Mouse (Mus musculus) embryonic facial prominence, embryonic 10.5 days (tissue): ENCODE data around the gene Usp6nl. TPM values are rescaled to one million over a fixed set of nuclear protein-coding genes. Genes with fewer than 3 reads are reported as not detected.

Experiments
- DNase-seq: peaks from one replicate; pipeline ENCODE4 v3.0.0-alpha.2; 2017; ENCODE audit warnings: low spot score
- H3K27ac ChIP-seq: fragments of 300-500 bp; sonication (generic); replicated peaks from 2 replicates; pipeline ENCODE4 v1.5.1; 2016; ENCODE audit warnings: mild to moderate bottlenecking
- H3K27me3 ChIP-seq: fragments of 300-500 bp; sonication (generic); replicated peaks from 2 replicates; pipeline ENCODE4 v1.6.1; 2016; ENCODE audit warnings: low read depth, mild to moderate bottlenecking; ENCODE audit not compliant: poor library complexity, severe bottlenecking
- H3K36me3 ChIP-seq: fragments of 300-500 bp; sonication (generic); replicated peaks from 2 replicates; pipeline ENCODE4 v1.6.1; 2016; ENCODE audit warnings: mild to moderate bottlenecking, moderate library complexity
- H3K4me1 ChIP-seq: fragments of 300-500 bp; sonication (generic); 2 replicates; pipeline ENCODE4 v1.6.1; 2016
- H3K4me3 ChIP-seq: fragments of 300-500 bp; sonication (generic); 2 replicates; pipeline ENCODE4 v1.5.1; 2016; ENCODE audit warnings: mild to moderate bottlenecking, moderate library complexity
- H3K9me3 ChIP-seq: fragments of 300-500 bp; sonication (generic); 2 replicates; pipeline ENCODE4 v1.6.1; 2016; ENCODE audit warnings: mild to moderate bottlenecking
- WGBS: fragments of 180-500 bp; shearing (Covaris S2); methylation state at CpG from one replicate; pipeline ENCODE4 v1.1.7; 2016; 5-methylcytosine and 5-hydroxymethylcytosine counted together
- polyA plus RNA-seq: library from polyadenylated mRNA; unstranded; fragments of >200 nt; fragmentation: Nextera tagmentation; extraction: Ambion mirVana; gene quantifications from 2 replicates; pipeline ENCODE4 v1.2.1, GENCODE M21; 2016

The Usp6nl gene
- polyA plus RNA-seq, 1 experiment from 2014 or later = 9.4 TPM

- H3K9me3 ChIP-seq = no peaks in the 10 kb centered on the region
- 92% methylated on average over 1 of the region's 1 CpGs for WGBS
- H3K4me3 ChIP-seq = no peak overlapping the region
- H3K27ac ChIP-seq = no peak overlapping the region
- no peaks in the 10 kb centered on the region for H3K27me3 ChIP-seq
- H3K4me1 ChIP-seq = peaks cover 10% of the 10 kb centered on the region
- DNase-seq = no peak
- peaks cover 15% of the 10 kb centered on the region for H3K36me3 ChIP-seq
Measured at GRCm38 (mm10) chr2:6336013-6336412, 13.5 kb downstream of the Usp6nl start.

GRCm38 (mm10) chr2:6336649-6337048, 14.2 kb downstream of the Usp6nl start:
- Histone ChIP-seq H3K27ac (no peak overlapping the region), H3K9me3 (no peaks in the 10 kb centered on the region), H3K27me3 (no peaks in the 10 kb centered on the region), H3K4me3 (no peak overlapping the region), H3K4me1 (peaks cover 10% of the 10 kb centered on the region), H3K36me3 (peaks cover 18% of the 10 kb centered on the region)
- WGBS = 89% methylated on average over 3 of the region's 3 CpGs
- DNase-seq = no peak

- Histone ChIP-seq H3K36me3 (peaks cover 21% of the 10 kb centered on the region), H3K9me3 (no peaks in the 10 kb centered on the region), H3K4me1 (peaks cover 10% of the 10 kb centered on the region), H3K27me3 (no peaks in the 10 kb centered on the region), H3K4me3 (no peak overlapping the region), H3K27ac (no peak overlapping the region)
- 87% methylated on average over 2 of the region's 2 CpGs for WGBS
- no peak for DNase-seq
Measured at GRCm38 (mm10) chr2:6337436-6337835, 15.0 kb downstream of the Usp6nl start.

- H3K36me3 ChIP-seq = peaks cover 21% of the 10 kb centered on the region
- H3K4me3 ChIP-seq = no peak overlapping the region
- DNase-seq = no peak
- no peak overlapping the region for H3K27ac ChIP-seq
- H3K27me3 ChIP-seq = no peaks in the 10 kb centered on the region
- no peaks in the 10 kb centered on the region for H3K9me3 ChIP-seq
- H3K4me1 ChIP-seq = peaks cover 8% of the 10 kb centered on the region
- 85% methylated on average over 9 of the region's 9 CpGs for WGBS
Measured at GRCm38 (mm10) chr2:6338031-6338629, 15.7 kb downstream of the Usp6nl start.

GRCm38 (mm10) chr2:6340439-6340838, 18.0 kb downstream of the Usp6nl start:
- Histone ChIP-seq H3K27ac (no peak overlapping the region), H3K27me3 (no peaks in the 10 kb centered on the region), H3K4me1 (no peaks in the 10 kb centered on the region), H3K9me3 (no peaks in the 10 kb centered on the region), H3K36me3 (peaks cover 34% of the 10 kb centered on the region), H3K4me3 (no peak overlapping the region)
- 92% methylated on average over 2 of the region's 2 CpGs for WGBS
- no peak for DNase-seq

GRCm38 (mm10) chr2:6341496-6341895, 19.0 kb downstream of the Usp6nl start:
- H3K27me3 ChIP-seq = no peaks in the 10 kb centered on the region
- H3K27ac ChIP-seq = no peak overlapping the region
- WGBS = 86% methylated on average over 7 of the region's 7 CpGs
- H3K9me3 ChIP-seq = no peaks in the 10 kb centered on the region
- peaks cover 44% of the 10 kb centered on the region for H3K36me3 ChIP-seq
- DNase-seq = no peak
- no peaks in the 10 kb centered on the region for H3K4me1 ChIP-seq
- no peak overlapping the region for H3K4me3 ChIP-seq

- H3K36me3 ChIP-seq = peaks cover 23% of the 10 kb centered on the region
- no peak for DNase-seq
- H3K27ac ChIP-seq = no peak overlapping the region
- H3K4me1 ChIP-seq = peaks cover 42% of the 10 kb centered on the region
- no peak overlapping the region for H3K4me3 ChIP-seq
- H3K27me3 ChIP-seq = no peaks in the 10 kb centered on the region
- WGBS = 88% methylated on average over 11 of the region's 11 CpGs
- H3K9me3 ChIP-seq = no peaks in the 10 kb centered on the region
Measured at GRCm38 (mm10) chr2:6349256-6350092, 27.0 kb downstream of the Usp6nl start.

- H3K4me1 ChIP-seq = peaks cover 42% of the 10 kb centered on the region
- H3K9me3 ChIP-seq = no peaks in the 10 kb centered on the region
- no peak overlapping the region for H3K27ac ChIP-seq
- no peak for DNase-seq
- H3K4me3 ChIP-seq = no peak overlapping the region
- no peaks in the 10 kb centered on the region for H3K27me3 ChIP-seq
- WGBS = 89% methylated on average over 9 of the region's 9 CpGs
- peaks cover 16% of the 10 kb centered on the region for H3K36me3 ChIP-seq
Measured at GRCm38 (mm10) chr2:6350164-6350563, 27.7 kb downstream of the Usp6nl start.

- no peak overlapping the region for H3K4me3 ChIP-seq
- H3K9me3 ChIP-seq = no peaks in the 10 kb centered on the region
- 60% methylated on average over 7 of the region's 7 CpGs for WGBS
- no peak overlapping the region for H3K27ac ChIP-seq
- peaks cover 42% of the 10 kb centered on the region for H3K4me1 ChIP-seq
- peaks cover 7% of the 10 kb centered on the region for H3K36me3 ChIP-seq
- no peak for DNase-seq
- H3K27me3 ChIP-seq = no peaks in the 10 kb centered on the region
Measured at GRCm38 (mm10) chr2:6350931-6351695, 28.6 kb downstream of the Usp6nl start.

GRCm38 (mm10) chr2:6352541-6352971, 30.1 kb downstream of the Usp6nl start:
- Histone ChIP-seq H3K9me3 (no peaks in the 10 kb centered on the region), H3K4me3 (peak overlapping the region; percentile 26; the same call in 1 of the 2 replicates), H3K4me1 (peaks cover 42% of the 10 kb centered on the region), H3K27me3 (no peaks in the 10 kb centered on the region), H3K36me3 (peaks cover 18% of the 10 kb centered on the region), H3K27ac (peak overlapping the region; percentile 40; the same call in 1 of the 2 replicates)
- 40% methylated on average over 14 of the region's 14 CpGs for WGBS
- DNase-seq = peak; percentile 37

GRCm38 (mm10) chr2:6353060-6353459, 30.6 kb downstream of the Usp6nl start:
- 64% methylated on average over 4 of the region's 4 CpGs for WGBS
- DNase-seq = no peak
- Histone ChIP-seq H3K27ac (no peak overlapping the region), H3K9me3 (no peaks in the 10 kb centered on the region), H3K4me3 (peak overlapping the region; percentile 26; the same call in 1 of the 2 replicates), H3K27me3 (no peaks in the 10 kb centered on the region), H3K36me3 (peaks cover 18% of the 10 kb centered on the region), H3K4me1 (peaks cover 42% of the 10 kb centered on the region)

GRCm38 (mm10) chr2:6357306-6357705, 34.8 kb downstream of the Usp6nl start:
- no peak for DNase-seq
- no peaks in the 10 kb centered on the region for H3K9me3 ChIP-seq
- H3K4me1 ChIP-seq = peaks cover 33% of the 10 kb centered on the region
- 96% methylated on average over 7 of the region's 7 CpGs for WGBS
- no peaks in the 10 kb centered on the region for H3K27me3 ChIP-seq
- H3K36me3 ChIP-seq = peaks cover 14% of the 10 kb centered on the region
- no peak overlapping the region for H3K27ac ChIP-seq
- H3K4me3 ChIP-seq = no peak overlapping the region
